Mouse (Mus musculus): ENCODE results near the gene Bud13. TPM values are rescaled to one million over a fixed set of nuclear protein-coding genes. Genes with fewer than 3 reads are reported as not detected.

Gene Bud13
- polyA plus RNA-seq (2017; shearing (Covaris generic)), result 10 to 100 TPM; 19.9 to 20.0 TPM

GRCm38 (mm10) chr9:46282631-46283436 lies at the start of gene Bud13:
Gene Bud13, plus strand, starts transcription at chr9:46283008.

GRCm38 (mm10) chr9:46235596-46235648 lies 47.4 kb upstream of the Bud13 start, which contains the start of gene Apoc3:
Gene Apoc3, minus strand, starts transcription at chr9:46235636.

GRCm38 (mm10) chr9:46240526-46241153 lies 42.2 kb upstream of the Bud13 start, which contains the start of gene Apoa4:
Gene Apoa4, plus strand, starts transcription at chr9:46240696.

GRCm38 (mm10) chr9:46268343-46268873 lies 14.4 kb upstream of the Bud13 start, which contains the start of gene Apoa5:
Gene Apoa5, plus strand, starts transcription at chr9:46268633.

GRCm38 (mm10) chr9:46272677-46273454 lies 9.9 kb upstream of the Bud13 start, which contains the start of gene Zpr1:
Gene Zpr1, plus strand, starts transcription at chr9:46273064.

GRCm38 (mm10) chr9:46319886-46320285 lies 37.1 kb downstream of the Bud13 start, which contains the start of gene 4931429L15Rik:
Gene 4931429L15Rik, minus strand, starts transcription at chr9:46319986.

Other genes starting within 250 kb of the Bud13 start
- not detected for gene Apoa1, start 54.4 kb upstream of the Bud13 start, polyA plus RNA-seq (2017; shearing (Covaris generic))
- not detected for gene Apoc3, start 47.4 kb upstream of the Bud13 start, polyA plus RNA-seq (2017; shearing (Covaris generic))
- not detected for gene Apoa4, start 42.3 kb upstream of the Bud13 start, polyA plus RNA-seq (2017; shearing (Covaris generic))
- gene Apoa5, start 14.4 kb upstream of the Bud13 start, polyA plus RNA-seq (2017; shearing (Covaris generic)), result not detected
- 100 to 1,000 TPM in 1 of 2 experiments, 10 to 100 TPM in 1; 99.0 to 100 TPM for gene Zpr1, start 9.9 kb upstream of the Bud13 start, polyA plus RNA-seq (2017; shearing (Covaris generic))
- gene 4931429L15Rik, start 37.0 kb downstream of the Bud13 start, polyA plus RNA-seq (2017; shearing (Covaris generic)), result not detected